Mouse (Mus musculus) limb, embryonic 12.5 days (tissue): ENCODE results near the gene Fbxl5. TPM values are rescaled to one million over a fixed set of nuclear protein-coding genes. Genes with fewer than 3 reads are reported as not detected.
A peak's percentile ranks its signal among the peaks of the same experiment; 100 is the strongest.

Experiments
- ATAC-seq: fragments of 200-750 bp; cut with Nextera tagmentation; 2 replicates; pipeline ENCODE4 v1.8.0; 2017; ENCODE audit warnings: low read depth, moderate TSS enrichment; ENCODE audit not compliant: insufficient number of reproducible peaks, insufficient read depth, low FRiP score, low TSS enrichment
- H3K27ac ChIP-seq: fragments of 300-500 bp; sonication (generic); 2 replicates; pipeline ENCODE4 v1.5.1; 2016; ENCODE audit warnings: mild to moderate bottlenecking, moderate library complexity
- H3K27me3 ChIP-seq: fragments of 300-500 bp; sonication (generic); 2 replicates; pipeline ENCODE4 v1.6.1; 2016; ENCODE audit warnings: mild to moderate bottlenecking, moderate library complexity
- H3K36me3 ChIP-seq: fragments of 300-500 bp; sonication (generic); 2 replicates; pipeline ENCODE4 v1.6.1; 2016; ENCODE audit warnings: mild to moderate bottlenecking, moderate library complexity
- H3K4me1 ChIP-seq: fragments of 300-500 bp; sonication (generic); replicated peaks from 2 replicates; pipeline ENCODE4 v1.6.1; 2016
- H3K4me2 ChIP-seq: fragments of 300-500 bp; sonication (generic); 2 replicates; pipeline ENCODE4 v1.6.1; 2016; ENCODE audit warnings: mild to moderate bottlenecking, moderate library complexity
- H3K4me3 ChIP-seq: fragments of 300-500 bp; sonication (generic); replicated peaks from 2 replicates; pipeline ENCODE4 v1.5.1; 2016; ENCODE audit warnings: mild to moderate bottlenecking
- H3K9ac ChIP-seq: fragments of 300-500 bp; sonication (generic); replicated peaks from 2 replicates; pipeline ENCODE4 v1.6.1; 2016; ENCODE audit warnings: mild to moderate bottlenecking, moderate library complexity
- H3K9me3 ChIP-seq: fragments of 300-500 bp; sonication (generic); 2 replicates; pipeline ENCODE4 v1.6.1; 2016; ENCODE audit warnings: mild to moderate bottlenecking, moderate library complexity
- WGBS: fragments of 180-500 bp; shearing (Covaris S2); methylation state at CpG from one replicate; pipeline ENCODE4 v1.1.7; 2016; 5-methylcytosine and 5-hydroxymethylcytosine counted together
- polyA plus RNA-seq: library from polyadenylated mRNA; unstranded; fragments of >200 nt; fragmentation: Nextera tagmentation; extraction: Ambion mirVana; gene quantifications from 2 replicates; pipeline ENCODE4 v1.2.1, GENCODE M21; 2016

The Fbxl5 gene
- polyA plus RNA-seq, 1 experiment from 2014 or later = 58.4 TPM

- no peak overlapping the region for H3K4me3 ChIP-seq
- no peaks in the 10 kb centered on the region for H3K9me3 ChIP-seq
- 0 out of 2 replicates have a peak, but pooled peaks cover 6% of the 10 kb centered on the region for H3K4me1 ChIP-seq
- 41% methylated on average over 9 of the region's 9 CpGs for WGBS
- H3K36me3 ChIP-seq = no peaks in the 10 kb centered on the region
- no peak for ATAC-seq
- no peaks in the 10 kb centered on the region for H3K27me3 ChIP-seq
- H3K4me2 ChIP-seq = no peak overlapping the region
- no peak overlapping the region for H3K27ac ChIP-seq
- no peak overlapping the region for H3K9ac ChIP-seq
Observed at GRCm38 (mm10) chr5:43827366-43827765, 5.9 kb upstream of the Fbxl5 start.

- Histone ChIP-seq H3K4me1 (0 out of 2 replicates have a peak, but pooled peaks cover 6% of the 10 kb centered on the region), H3K36me3 (no peaks in the 10 kb centered on the region), H3K4me3 (no peak overlapping the region), H3K27ac (no peak overlapping the region), H3K9ac (no peak overlapping the region), H3K9me3 (no peaks in the 10 kb centered on the region), H3K27me3 (no peaks in the 10 kb centered on the region), H3K4me2 (no peak overlapping the region)
- no peak for ATAC-seq
- WGBS = 84% methylated on average over 2 of the region's 2 CpGs
Observed at GRCm38 (mm10) chr5:43826883-43827282, 5.4 kb upstream of the Fbxl5 start.

GRCm38 (mm10) chr5:43824580-43824979, 3.1 kb upstream of the Fbxl5 start:
- H3K36me3 ChIP-seq = no peaks in the 10 kb centered on the region
- H3K9me3 ChIP-seq = no peaks in the 10 kb centered on the region
- 79% methylated on average over 3 of the region's 3 CpGs for WGBS
- H3K9ac ChIP-seq = no peak overlapping the region
- no peak overlapping the region for H3K4me3 ChIP-seq
- 0 out of 2 replicates have a peak, but pooled peaks cover 6% of the 10 kb centered on the region for H3K4me1 ChIP-seq
- no peak overlapping the region for H3K27ac ChIP-seq
- H3K4me2 ChIP-seq = no peak overlapping the region
- no peak for ATAC-seq
- H3K27me3 ChIP-seq = no peaks in the 10 kb centered on the region

GRCm38 (mm10) chr5:43822824-43823223, 1.4 kb upstream of the Fbxl5 start:
- H3K36me3 ChIP-seq = no peaks in the 10 kb centered on the region
- 89% methylated on average over 3 of the region's 3 CpGs for WGBS
- no peaks in the 10 kb centered on the region for H3K9me3 ChIP-seq
- no peak for ATAC-seq
- H3K4me1 ChIP-seq = peaks cover 10% of the 10 kb centered on the region; the same call in 1 of the 2 replicates
- no peak overlapping the region for H3K4me2 ChIP-seq
- 0 out of 2 replicates have a peak, but pooled peaks cover 4% of the 10 kb centered on the region for H3K27me3 ChIP-seq
- H3K9ac ChIP-seq = no peak overlapping the region
- no peak overlapping the region for H3K27ac ChIP-seq
- no peak overlapping the region for H3K4me3 ChIP-seq

GRCm38 (mm10) chr5:43822199-43822598, 761 bp upstream of the Fbxl5 start:
- Histone ChIP-seq H3K4me2 (no peak overlapping the region), H3K4me3 (no peak overlapping the region), H3K9ac (no peak overlapping the region), H3K4me1 (peaks cover 5% of the 10 kb centered on the region; the same call in 1 of the 2 replicates), H3K27ac (no peak overlapping the region), H3K36me3 (no peaks in the 10 kb centered on the region), H3K27me3 (0 out of 2 replicates have a peak, but pooled peaks cover 4% of the 10 kb centered on the region), H3K9me3 (no peaks in the 10 kb centered on the region)
- ATAC-seq = no peak
- 91% methylated on average over 8 of the region's 8 CpGs for WGBS

- Histone ChIP-seq H3K4me2 (no peak overlapping the region), H3K4me3 (no peak overlapping the region), H3K4me1 (peaks cover 5% of the 10 kb centered on the region; the same call in 1 of the 2 replicates), H3K36me3 (no peaks in the 10 kb centered on the region), H3K9ac (no peak overlapping the region), H3K9me3 (no peaks in the 10 kb centered on the region), H3K27ac (no peak overlapping the region), H3K27me3 (0 out of 2 replicates have a peak, but pooled peaks cover 4% of the 10 kb centered on the region)
- WGBS = 89% methylated on average over 11 of the region's 11 CpGs
- no peak for ATAC-seq
Observed at GRCm38 (mm10) chr5:43820785-43821184, 653 bp downstream of the Fbxl5 start.

GRCm38 (mm10) chr5:43818695-43819094, 2.7 kb downstream of the Fbxl5 start, which contains the start of gene Bst1:
Bst1 (plus strand) TSS chr5:43818885.
- peaks cover 5% of the 10 kb centered on the region; the same call in 1 of the 2 replicates for H3K4me1 ChIP-seq
- ATAC-seq = no peak
- H3K4me2 ChIP-seq = no peak within 1 kb of the TSS
- 0 out of 2 replicates have a peak, but pooled peaks cover 4% of the 10 kb centered on the region for H3K27me3 ChIP-seq
- no peak within 1 kb of the TSS for H3K4me3 ChIP-seq
- WGBS = 46% methylated on average over 12 of the region's 12 CpGs
- H3K27ac ChIP-seq = no peak within 1 kb of the TSS
- H3K36me3 ChIP-seq = no peaks in the 10 kb centered on the region
- no peaks in the 10 kb centered on the region for H3K9me3 ChIP-seq
- no peak within 1 kb of the TSS for H3K9ac ChIP-seq

- Histone ChIP-seq H3K4me1 (peaks cover 5% of the 10 kb centered on the region; the same call in 1 of the 2 replicates), H3K9me3 (no peaks in the 10 kb centered on the region), H3K27ac (no peak overlapping the region), H3K36me3 (no peaks in the 10 kb centered on the region), H3K4me2 (no peak overlapping the region), H3K4me3 (no peak overlapping the region), H3K9ac (no peak overlapping the region), H3K27me3 (0 out of 2 replicates have a peak, but pooled peaks cover 4% of the 10 kb centered on the region)
- ATAC-seq = no peak
- 48% methylated on average over 1 of the region's 1 CpGs for WGBS
Observed at GRCm38 (mm10) chr5:43815769-43816168, 5.7 kb downstream of the Fbxl5 start.

GRCm38 (mm10) chr5:43814536-43814935, 6.9 kb downstream of the Fbxl5 start:
- Histone ChIP-seq H3K9ac (no peak overlapping the region), H3K27me3 (0 out of 2 replicates have a peak, but pooled peaks cover 4% of the 10 kb centered on the region), H3K27ac (no peak overlapping the region), H3K36me3 (no peaks in the 10 kb centered on the region), H3K4me3 (no peak overlapping the region), H3K4me1 (peaks cover 5% of the 10 kb centered on the region; the same call in 1 of the 2 replicates), H3K4me2 (no peak overlapping the region), H3K9me3 (no peaks in the 10 kb centered on the region)
- ATAC-seq = no peak
- WGBS = 86% methylated on average over 2 of the region's 2 CpGs

- no peak overlapping the region for H3K4me2 ChIP-seq
- H3K4me1 ChIP-seq = no peaks in the 10 kb centered on the region
- no peaks in the 10 kb centered on the region for H3K27me3 ChIP-seq
- H3K9ac ChIP-seq = no peak overlapping the region
- no peaks in the 10 kb centered on the region for H3K36me3 ChIP-seq
- ATAC-seq = no peak
- no peaks in the 10 kb centered on the region for H3K9me3 ChIP-seq
- H3K4me3 ChIP-seq = no peak overlapping the region
- H3K27ac ChIP-seq = no peak overlapping the region
- WGBS = 93% methylated on average over 1 of the region's 1 CpGs
Observed at GRCm38 (mm10) chr5:43810427-43811062, 10.9 kb downstream of the Fbxl5 start.

GRCm38 (mm10) chr5:43807744-43808696, 13.4 kb downstream of the Fbxl5 start:
- Histone ChIP-seq H3K27me3 (no peaks in the 10 kb centered on the region), H3K27ac (peak overlapping the region; percentile 42; the same call in 1 of the 2 replicates)
- WGBS = 4% methylated on average over 48 of the region's 48 CpGs

More at GRCm38 (mm10) chr5:43807744-43808696, 13.4 kb downstream of the Fbxl5 start:
- no peaks in the 10 kb centered on the region for H3K4me1 ChIP-seq
- no peaks in the 10 kb centered on the region for H3K9me3 ChIP-seq
- no peaks in the 10 kb centered on the region for H3K36me3 ChIP-seq
- H3K4me2 ChIP-seq = peak overlapping the region; percentile 69
- peak overlapping the region; percentile 79 for H3K9ac ChIP-seq
- peak overlapping the region; percentile 53 for H3K4me3 ChIP-seq
- peak; percentile 89 for ATAC-seq
